Mouse (Mus musculus) heart, postnatal 36 days (tissue): ENCODE measurements around the gene Col8a1. TPM values are rescaled to one million over a fixed set of nuclear protein-coding genes. Genes with fewer than 3 reads are reported as not detected.
A peak's percentile ranks its signal among the peaks of the same experiment; 100 is the strongest.

ENCODE experiments used
- DNase-seq, 2 experiments: peaks; one replicate each; pipeline ENCODE4 v3.0.0; 2021 to 2022
- intact Hi-C: fragments of 180-260 bp; cut with DNase I; formaldehyde crosslinking; loops from one replicate; pipeline ENCODE4 v1.15.1; 2025
- total RNA-seq, 2 experiments: library from RNA; stranded (reverse); gene quantifications; 2 replicates each; pipeline ENCODE4 v1.2.3; 2021

Col8a1 gene
- total RNA-seq, 2 experiments from 2014 or later, result 8.6 to 9.9 TPM

DNA sequence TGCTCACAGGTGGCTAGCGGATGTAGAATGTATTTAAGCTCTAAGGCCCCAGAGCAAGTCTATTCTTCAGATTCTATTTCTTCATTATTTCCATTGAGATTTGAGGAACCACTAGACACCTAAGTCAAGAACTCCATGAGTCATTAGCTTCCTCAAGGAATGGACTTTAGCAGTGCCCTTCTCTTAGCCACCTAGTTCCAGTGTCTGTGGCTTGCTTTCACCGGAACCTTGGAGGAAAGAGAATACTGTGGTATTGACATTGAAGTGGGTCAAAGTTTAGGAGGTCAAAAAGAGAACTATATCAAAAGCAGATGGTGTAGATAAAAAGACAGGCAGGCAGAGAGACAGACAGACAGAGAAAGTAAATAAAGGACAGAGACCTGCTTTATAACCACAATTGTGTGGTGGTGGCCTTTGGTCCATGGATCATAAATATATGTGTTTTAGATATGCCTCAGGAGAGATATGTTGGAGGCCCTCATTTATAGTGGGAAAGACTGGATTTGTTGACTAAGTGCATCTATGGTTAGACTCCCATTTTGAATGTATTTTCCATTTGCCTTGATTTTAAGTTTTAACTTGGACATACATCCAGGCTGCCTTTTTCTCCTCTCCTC is 60.5 kb downstream of the Col8a1 start:
- DNase-seq, result no peak
- intact Hi-C loops, result no loop called here

DNA sequence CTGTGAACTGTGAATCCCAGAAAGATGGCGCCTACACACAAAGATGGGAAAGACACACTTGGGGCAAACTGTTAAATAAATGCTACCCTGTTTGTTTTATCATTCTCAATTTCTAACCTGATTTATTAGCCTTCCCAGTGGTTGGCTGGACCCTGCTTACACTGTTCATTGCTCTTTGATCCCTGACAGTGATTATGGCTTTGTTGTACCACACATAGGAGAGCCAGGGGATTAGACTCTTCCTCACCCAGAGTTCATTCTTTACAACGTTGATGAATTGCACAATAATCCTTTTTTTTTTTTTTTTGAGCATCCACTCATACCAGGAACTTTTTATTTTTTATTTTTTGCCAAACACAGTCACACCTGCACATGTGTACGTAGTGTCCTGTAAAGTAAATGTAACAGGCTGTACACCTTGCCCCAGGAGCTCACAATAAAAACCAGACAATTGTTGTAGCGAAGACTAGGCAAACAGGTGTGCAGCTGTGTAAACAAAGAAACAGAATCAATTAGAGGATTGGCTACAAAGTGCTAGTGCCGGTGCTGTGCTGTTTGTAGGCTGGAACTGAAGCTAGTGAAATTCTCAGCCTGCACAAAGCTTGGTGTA is 68.6 kb downstream of the Col8a1 start:
- intact Hi-C loops, result no loop called here
- no peak for DNase-seq

DNA sequence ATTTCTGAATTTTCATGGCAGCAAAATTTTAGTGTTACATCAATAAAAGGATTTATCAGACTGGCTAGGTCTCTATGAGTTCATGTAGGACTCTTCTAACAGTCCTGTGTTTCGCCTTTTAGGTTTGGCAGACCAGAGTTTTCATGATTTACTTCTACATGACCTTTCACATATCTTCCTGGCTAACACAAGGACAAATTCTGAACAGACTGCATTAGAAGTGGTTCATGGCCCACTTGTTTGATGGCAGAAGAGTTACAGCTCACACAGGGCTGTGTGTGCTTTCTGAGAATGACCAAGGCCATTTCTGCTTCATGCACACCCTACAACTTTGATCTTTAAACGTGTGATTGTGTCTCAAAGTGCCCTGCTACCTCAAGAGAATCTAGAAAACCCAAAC is 82.3 kb downstream of the Col8a1 start:
- intact Hi-C loops, result no loop called here
- DNase-seq, result no peak

DNA sequence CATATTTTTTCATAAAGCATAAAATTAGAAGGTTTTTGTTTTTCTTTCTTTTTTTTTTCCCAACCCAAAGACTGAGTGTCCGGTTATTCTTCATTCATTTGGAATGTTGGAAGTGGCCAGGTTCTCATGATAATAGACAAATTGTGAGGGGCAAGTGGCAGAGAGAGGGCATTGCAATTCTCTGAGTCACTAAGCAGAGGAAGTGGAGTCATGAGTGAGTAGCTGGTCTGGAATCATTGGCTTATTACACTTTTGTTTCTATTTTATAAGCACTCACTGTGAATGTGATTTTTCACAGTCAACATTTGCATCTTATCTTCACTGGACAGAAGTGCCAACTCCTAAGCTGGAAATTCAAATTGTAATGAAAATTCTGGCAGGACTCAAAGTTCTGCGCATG is 82.9 kb downstream of the Col8a1 start:
- intact Hi-C loops, result no loop called here
- DNase-seq, result no peak

DNA sequence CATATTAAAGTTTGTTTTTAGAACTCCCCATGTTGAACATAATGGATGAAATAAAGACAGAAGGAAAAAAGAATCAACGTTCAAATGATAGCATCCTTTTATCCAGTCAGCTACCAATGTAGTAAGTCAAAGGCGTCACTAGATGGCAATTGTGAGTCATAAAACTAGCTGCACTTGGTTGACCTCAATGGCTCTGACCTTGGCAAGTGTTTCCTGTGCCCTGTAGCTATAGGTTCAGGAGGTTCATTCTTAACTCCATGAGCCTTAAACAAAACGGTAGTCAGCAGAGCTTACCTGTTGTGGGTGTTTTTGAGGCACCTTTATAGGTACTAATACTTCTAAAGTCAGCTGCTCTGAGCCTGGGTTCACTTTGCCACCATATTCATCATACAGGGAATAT is 85.2 kb downstream of the Col8a1 start:
- DNase-seq, result peak; percentile 26 to 30
- intact Hi-C loops, result loop anchor here (2.0 to 10.0 kb wide), 4 partner anchors 37 to 611 kb away; partner anchors contain the start of gene Col8a1

DNA sequence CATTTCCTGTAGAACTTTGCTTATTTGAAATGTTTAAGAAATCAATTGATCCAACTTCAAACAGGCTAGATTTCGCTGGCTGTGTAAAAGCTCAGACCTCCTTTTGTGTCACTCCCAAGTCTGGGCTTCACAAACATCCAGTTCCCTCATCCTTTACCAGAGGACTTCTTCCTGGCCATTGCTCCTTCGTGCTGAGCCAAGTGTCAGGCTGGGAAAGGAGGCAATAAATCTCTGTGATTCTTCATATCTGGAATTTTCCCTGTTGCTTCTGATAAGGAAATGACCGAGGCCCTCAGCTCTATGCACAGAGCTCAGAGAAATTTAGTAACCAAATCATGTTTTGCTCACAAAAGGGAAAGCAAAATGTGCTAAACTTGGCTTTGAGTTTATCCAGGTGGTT is 91.9 kb downstream of the Col8a1 start:
- peak in 1 of 2 experiments; percentile 18 for DNase-seq
- intact Hi-C loops, result loop anchor here (10.0 kb wide), 1 partner anchor 492 kb away; no protein-coding TSS in a partner anchor

DNA sequence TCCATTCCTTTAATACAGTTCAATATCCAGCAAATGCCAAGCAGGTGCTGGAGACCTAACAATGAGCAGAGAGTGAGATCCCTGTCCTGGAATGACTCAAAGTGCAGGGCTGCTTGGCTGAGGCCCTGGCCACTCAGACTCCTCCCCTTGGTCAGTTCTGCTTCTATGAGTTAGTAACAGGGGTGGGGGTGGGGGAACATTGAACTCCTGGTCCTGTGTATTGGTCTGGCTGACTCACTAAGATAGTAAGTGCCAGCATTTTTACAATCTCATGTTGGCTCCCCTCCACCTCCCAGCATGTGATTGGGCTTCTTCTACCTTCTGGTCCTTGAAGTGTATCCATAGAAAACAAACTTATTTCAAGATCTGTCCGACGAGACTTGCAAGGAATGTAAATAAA is 104.6 kb downstream of the Col8a1 start:
- intact Hi-C loops, result no loop called here
- no peak for DNase-seq

DNA sequence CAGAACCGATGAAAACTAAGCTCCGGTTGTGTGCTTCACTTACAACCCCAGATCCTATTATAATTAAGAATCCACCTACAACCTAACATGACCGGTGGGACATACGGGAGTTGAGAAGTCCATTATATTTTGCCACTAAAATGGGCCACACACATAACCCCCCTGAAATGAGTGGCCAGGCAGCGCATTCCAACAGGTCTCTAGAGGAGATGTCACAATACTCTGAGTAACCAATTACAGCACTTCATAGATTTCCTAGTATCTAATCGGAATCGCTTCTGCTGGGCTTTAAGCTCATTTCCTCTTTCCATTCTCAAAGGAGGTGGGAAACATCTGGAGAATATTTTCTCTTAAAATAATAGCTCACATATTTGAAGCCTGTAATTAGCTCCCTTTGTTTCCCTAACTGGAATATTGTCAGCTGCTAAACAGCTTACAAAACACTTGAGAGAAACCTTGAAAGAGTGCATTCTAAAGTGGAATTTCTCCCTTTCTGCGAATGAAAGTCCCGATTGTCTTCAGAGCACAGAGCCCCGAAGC is 113.1 kb downstream of the Col8a1 start:
- intact Hi-C loops, result loop anchor here (5.0 kb wide), 1 partner anchor 211 kb away; no protein-coding TSS in a partner anchor
- DNase-seq, result no peak

DNA sequence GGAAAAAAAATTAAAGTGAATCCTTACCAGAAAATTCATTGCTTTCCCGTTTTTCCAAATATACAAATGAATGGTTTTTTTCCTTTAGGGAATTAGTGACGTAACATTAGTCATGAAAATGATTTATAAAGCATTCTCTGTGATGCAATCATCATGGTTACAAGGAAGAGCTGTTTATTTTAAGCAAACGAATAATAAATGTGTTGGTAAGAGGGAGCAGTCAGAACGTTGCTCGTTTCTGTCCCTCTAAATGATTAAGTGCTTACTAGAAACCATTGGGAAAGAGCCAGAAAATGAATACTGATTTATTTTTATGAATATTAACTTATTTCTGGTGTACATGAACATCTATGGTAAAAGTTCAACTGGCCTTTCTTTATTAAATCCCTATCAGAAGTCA is 119.8 kb downstream of the Col8a1 start:
- no peak for DNase-seq
- intact Hi-C loops, result loop anchor here (1.0 to 10.0 kb wide), 4 partner anchors 33 to 1030 kb away; no protein-coding TSS in a partner anchor

DNA sequence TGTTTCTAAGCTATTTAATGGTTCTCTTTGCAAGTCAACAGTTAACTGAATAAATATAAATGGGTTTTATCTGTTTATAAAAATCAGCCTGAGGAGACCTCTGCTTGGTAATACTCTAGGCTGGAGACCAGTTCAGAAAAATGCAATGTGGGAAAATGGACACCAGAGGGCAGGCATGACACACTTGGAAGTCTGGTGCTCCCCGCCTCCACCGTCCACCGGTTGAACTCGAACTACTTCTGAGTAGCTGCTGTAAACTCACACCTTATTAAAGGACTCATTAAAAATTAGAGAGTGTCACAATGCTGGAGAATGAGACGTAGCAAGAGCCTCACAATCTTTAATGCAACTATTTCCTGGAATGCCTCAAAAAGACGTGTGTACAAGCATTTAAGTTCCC is 120.3 kb downstream of the Col8a1 start:
- peak; percentile 74 to 75 for DNase-seq
- intact Hi-C loops, result loop anchor here (1.0 to 10.0 kb wide), 4 partner anchors 33 to 1031 kb away; no protein-coding TSS in a partner anchor

DNA sequence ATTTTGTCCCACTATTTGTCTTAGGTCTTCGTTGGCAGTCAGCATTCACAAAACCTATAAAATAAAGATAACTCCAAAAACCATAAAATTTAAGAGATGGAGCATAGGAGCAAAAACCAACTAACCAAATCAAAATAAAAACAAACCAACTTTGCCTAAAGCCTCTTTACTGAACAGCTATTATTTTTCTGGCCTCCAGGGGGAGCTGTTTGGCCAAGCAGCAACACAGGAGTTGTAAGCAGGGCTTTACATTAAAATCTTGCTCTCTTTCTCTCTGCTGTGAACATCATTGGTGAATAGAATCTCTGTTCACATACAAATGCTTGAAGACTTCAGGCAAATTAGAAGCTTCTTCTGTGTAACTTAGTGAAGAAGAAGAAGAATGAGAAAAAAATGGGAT is 142.8 kb downstream of the Col8a1 start:
- intact Hi-C loops, result loop anchor here (5.0 kb wide), 1 partner anchor 671 kb away; no protein-coding TSS in a partner anchor
- peak; percentile 14 to 37 for DNase-seq

DNA sequence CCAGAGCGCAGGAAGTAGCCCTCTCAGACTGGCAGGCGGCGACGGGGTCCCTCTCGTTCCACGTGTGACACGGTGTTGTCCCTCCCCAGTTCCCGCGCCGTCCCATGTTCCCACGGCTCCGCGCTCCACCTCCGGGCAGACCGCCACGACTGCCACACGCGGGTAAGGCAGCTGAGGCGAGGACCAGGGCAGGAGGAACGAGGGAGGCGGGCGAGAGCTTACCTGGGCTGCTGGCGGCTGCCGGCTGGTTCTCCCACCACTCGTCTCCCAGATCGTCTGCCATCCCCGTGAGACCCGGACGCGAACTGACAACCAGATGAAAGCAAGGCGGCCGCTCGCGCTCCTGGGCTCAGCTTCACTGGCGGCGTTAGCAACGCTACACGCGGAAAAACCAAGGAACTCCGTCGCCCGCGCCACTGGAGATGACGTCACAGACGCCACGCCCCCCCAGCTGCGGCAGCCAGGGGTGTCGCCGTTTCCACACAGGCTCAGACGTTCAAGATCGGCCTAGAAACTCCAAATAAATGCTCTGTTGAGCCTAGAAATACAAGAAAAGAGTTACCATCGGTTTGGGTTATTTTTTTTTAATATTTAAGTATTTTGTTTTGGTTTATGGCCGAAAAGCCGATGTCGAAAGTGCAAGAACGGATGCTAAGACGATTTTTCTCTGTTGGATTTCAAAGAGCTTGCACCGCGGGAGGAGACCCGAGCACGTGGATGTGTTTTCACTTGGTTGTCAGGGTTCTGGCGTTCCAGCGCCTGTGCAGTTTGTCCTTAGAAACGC is 147.9 kb downstream of the Col8a1 start, which contains the start of gene Cmss1:
Gene Cmss1 (minus strand): TSS at position 421 of the 784 bp plus-strand sequence.
- DNase-seq, result peak; percentile 86 to 89
- intact Hi-C loops, result no loop called here

DNA sequence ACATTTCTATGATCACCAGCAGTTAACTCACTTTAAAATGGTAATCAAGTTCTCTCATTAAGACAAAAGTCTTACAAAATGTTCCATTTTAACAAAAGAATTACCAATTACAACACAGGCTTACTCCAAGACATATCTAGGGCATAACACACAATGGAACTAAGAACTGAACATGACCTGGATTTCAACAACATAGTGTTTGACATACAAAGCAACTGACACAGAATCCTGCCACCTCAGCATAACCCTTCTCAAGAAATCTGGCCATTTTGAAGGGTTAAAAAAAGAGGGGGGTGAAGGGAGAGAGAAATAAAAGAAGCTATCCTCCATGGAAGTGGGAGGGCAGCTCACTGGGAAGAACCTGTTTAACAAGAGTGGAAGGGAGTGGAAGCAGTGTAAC is 153.5 kb downstream of the Col8a1 start:
- DNase-seq, result no peak
- intact Hi-C loops, result no loop called here

DNA sequence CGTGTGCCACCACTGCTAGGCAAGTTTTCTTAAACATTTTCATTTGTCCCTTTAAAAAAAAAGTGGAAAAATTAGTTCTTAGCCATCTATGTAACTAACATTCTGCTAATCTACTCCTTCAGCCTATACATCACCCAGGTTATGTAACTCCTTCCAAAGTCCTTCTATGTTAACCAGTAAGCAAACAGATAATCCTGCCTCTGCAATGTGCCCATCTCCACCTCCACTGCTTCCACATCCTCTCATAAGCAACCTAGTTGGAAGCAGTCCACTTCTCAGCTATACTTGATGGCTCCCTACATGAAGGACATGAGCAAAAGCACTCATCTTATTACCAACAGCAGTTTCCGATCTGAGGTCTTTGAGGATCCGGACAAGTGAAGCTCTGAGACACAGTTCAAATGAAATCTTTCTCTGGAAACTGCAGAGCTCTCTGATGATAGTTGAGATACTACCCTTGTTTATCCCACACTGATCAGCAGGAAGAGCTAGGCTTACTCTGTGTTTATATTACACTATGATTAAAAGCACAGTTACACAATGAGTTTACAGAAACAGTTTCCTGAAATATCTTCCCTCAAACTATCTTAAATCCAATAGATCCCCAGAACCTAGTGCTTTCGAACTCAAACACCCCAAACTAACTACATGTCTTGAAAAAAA is 157.1 kb downstream of the Col8a1 start:
- intact Hi-C loops, result no loop called here
- DNase-seq, result no peak

DNA sequence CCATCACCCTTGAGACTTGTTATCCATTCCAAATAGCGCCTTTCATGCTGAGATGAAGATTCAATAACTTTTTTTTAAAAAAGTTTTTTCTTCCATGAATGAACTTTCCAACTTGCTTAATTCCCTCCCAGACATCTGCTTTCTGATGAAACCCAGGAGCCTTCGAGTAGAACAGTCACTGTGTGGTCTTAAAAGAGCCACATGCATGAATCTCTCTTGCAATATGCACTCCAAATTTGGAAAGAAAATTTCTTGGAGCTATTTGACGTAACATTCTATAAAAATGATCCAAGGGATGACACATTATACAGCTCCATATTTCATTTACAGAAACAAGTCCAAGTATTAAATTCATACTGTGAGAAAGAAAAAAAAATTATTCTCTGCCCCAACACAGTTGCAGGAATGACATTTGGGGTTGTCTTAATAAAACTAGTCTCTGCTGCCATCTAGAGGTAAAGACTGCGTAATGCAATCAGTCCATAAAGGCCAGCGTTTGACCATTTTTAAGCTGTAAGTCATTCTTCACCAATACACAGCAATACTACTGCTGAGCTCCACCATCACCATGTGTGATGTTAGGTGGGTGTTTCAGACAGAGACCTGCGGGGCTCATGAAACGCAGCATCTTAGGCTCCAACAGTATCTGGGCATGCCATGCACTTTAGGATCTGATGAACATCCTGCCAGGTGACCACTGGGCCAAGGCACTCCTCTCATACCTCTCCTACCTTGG is 160.9 kb downstream of the Col8a1 start:
- no peak for DNase-seq
- intact Hi-C loops, result loop anchor here (5.0 kb wide), 2 partner anchors 231 to 426 kb away; partner anchors contain the start of gene Nit2

DNA sequence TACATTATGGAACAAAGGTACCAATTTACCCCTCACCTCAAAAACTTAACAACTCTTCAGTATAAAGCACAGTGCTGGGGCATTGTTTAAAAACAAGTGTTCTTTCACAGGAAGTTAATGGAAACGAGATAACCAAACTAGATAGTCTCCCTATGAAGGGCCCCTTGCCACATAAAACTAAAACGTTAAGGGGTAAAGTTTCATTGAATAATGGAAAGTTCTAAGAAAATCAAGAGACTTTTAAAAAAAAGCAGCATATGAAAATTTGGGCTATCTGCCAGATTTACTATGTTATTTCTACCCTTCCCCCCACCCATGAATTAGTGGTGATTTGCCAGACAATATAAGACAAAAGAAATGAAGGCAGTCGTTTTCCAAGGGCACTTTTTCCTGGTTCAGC is 169.3 kb downstream of the Col8a1 start:
- DNase-seq, result no peak
- intact Hi-C loops, result no loop called here

DNA sequence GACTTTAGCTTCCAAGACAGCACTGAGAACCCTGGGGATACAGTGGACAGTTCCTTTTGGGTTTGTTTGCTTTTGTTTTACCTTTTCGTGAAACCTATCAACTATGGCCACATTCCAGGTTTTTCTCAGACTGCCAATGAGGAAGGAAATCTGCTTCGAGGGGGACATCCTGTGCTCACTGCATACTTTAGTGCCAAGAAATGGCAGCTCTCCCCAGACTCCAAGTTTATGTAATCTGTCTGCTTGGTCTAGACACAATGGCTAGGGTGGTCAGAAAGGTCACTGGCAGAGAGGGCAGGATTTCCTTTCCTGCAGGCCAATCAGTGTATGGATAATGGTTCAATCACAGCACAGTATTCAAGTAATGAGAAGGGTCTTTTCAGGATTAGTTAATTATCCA is 172.5 kb downstream of the Col8a1 start:
- DNase-seq, result no peak
- intact Hi-C loops, result no loop called here

DNA sequence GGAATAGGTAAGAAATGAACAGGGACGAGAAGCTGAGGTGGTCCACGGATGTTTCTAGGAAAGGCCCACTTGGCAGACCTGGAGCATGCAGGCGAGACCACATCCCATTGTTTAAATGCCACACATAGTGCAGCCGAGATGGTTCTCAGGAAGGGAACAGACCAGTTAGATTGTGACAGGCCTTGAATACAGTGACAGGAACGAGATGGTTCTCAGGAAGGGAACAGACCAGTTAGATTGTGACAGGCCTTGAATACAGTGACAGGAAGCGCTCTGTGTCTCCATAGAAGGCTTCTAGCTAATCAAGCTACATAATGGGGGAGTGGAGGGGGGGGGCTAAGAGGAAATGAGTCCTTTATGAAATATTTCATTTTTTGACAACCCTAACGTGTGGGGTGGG is 174.5 kb downstream of the Col8a1 start:
- intact Hi-C loops, result loop anchor here (1.0 kb wide), 1 partner anchor 336 kb away; no protein-coding TSS in a partner anchor
- no peak for DNase-seq

DNA sequence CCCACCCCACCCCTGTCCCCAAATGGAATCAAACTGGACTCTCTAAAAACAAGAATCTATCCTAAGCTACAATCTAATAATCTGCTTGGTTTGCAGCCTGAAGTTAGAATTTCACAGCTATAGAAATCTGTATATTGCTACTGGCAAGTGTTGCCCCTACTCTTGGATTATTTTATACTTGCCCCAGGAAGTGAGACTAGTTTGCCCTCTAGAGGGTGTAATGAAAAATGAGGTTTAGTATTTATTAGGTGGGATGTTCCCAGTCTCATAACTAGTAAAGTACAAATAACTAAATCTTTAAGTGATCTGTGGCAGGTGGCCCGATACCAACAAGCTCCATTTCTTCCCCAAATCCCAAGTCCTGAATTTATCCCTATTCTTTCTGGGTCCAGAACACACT is 177.0 kb downstream of the Col8a1 start:
- intact Hi-C loops, result loop anchor here (2.0 to 5.0 kb wide), 3 partner anchors 45 to 179 kb away; no protein-coding TSS in a partner anchor
- no peak for DNase-seq
